Mouse (Mus musculus) liver, embryonic 12.5 days (tissue): ENCODE measurements around the gene Reln. TPM values are rescaled to one million over a fixed set of nuclear protein-coding genes. Genes with fewer than 3 reads are reported as not detected.

Experiments
- ATAC-seq: fragments of 200-750 bp; cut with Nextera tagmentation; 2 replicates; pipeline ENCODE4 v1.8.0; 2017; ENCODE audit warnings: moderate number of reproducible peaks, mild to moderate bottlenecking, moderate library complexity
- H3K27ac ChIP-seq: fragments of 300-500 bp; sonication (generic); 2 replicates; pipeline ENCODE4 v1.5.1; 2016; ENCODE audit warnings: mild to moderate bottlenecking
- H3K27me3 ChIP-seq: fragments of 300-500 bp; sonication (generic); replicated peaks from 2 replicates; pipeline ENCODE4 v1.6.1; 2016; ENCODE audit warnings: mild to moderate bottlenecking, moderate library complexity
- H3K36me3 ChIP-seq: fragments of 300-500 bp; sonication (generic); 2 replicates; pipeline ENCODE4 v1.6.1; 2016; ENCODE audit warnings: mild to moderate bottlenecking, moderate library complexity
- H3K4me1 ChIP-seq: fragments of 300-500 bp; sonication (generic); 2 replicates; pipeline ENCODE4 v1.6.1; 2016
- H3K4me2 ChIP-seq: fragments of 300-500 bp; sonication (generic); 2 replicates; pipeline ENCODE4 v1.6.1; 2016; ENCODE audit warnings: mild to moderate bottlenecking, moderate library complexity
- H3K4me3 ChIP-seq: fragments of 300-500 bp; sonication (generic); 2 replicates; pipeline ENCODE4 v1.5.1; 2016; ENCODE audit warnings: mild to moderate bottlenecking, moderate library complexity
- H3K9ac ChIP-seq: fragments of 300-500 bp; sonication (generic); 2 replicates; pipeline ENCODE4 v1.6.1; 2016; ENCODE audit warnings: mild to moderate bottlenecking, moderate library complexity
- H3K9me3 ChIP-seq: fragments of 300-500 bp; sonication (generic); replicated peaks from 2 replicates; pipeline ENCODE4 v1.6.1; 2016; ENCODE audit warnings: mild to moderate bottlenecking, moderate library complexity
- WGBS: fragments of 180-500 bp; shearing (Covaris S2); methylation state at CpG from one replicate; pipeline ENCODE4 v1.1.7; 2016; ENCODE audit not compliant: insufficient replicate concordance; 5-methylcytosine and 5-hydroxymethylcytosine counted together
- polyA plus RNA-seq: library from polyadenylated mRNA; unstranded; fragments of >200 nt; fragmentation: Nextera tagmentation; extraction: Ambion mirVana; gene quantifications from 2 replicates; pipeline ENCODE4 v1.2.1, GENCODE M21; 2016

Gene Reln
- polyA plus RNA-seq, 1 experiment from 2014 or later, result 36.7 TPM

DNA sequence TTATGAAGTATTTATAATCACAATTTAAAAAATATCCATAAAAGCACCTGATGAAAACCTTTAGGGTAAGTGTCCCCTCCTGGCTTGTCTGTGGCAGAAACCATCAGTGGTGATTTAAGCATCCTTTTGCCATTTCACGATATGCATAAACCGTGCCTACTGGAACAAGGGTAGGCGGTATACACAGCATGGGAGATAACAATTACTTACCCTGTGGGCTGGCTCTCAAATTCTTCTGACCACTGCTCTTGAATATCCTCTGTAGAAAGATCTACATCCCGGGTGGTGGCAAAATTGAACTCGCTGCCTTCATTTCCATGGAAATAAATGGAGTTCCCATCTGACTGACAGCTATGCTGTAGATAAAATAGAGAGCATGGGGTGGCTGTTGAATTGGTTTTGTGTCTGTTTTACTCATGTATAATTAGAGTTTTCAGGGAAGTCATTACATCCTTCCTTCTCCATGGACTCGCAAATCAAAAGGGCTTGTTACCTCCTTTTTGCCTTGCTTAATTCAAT lies 264.0 kb downstream of the Reln start:
- Histone ChIP-seq H3K4me2 (no peak overlapping the region), H3K9ac (no peak overlapping the region), H3K4me1 (no peaks in the 10 kb centered on the region), H3K27ac (no peak overlapping the region), H3K4me3 (no peak overlapping the region), H3K27me3 (no peaks in the 10 kb centered on the region), H3K9me3 (no peaks in the 10 kb centered on the region), H3K36me3 (no peaks in the 10 kb centered on the region; the same call in 1 of the 2 replicates)
- ATAC-seq, result no peak
- 82% methylated on average over 6 of the region's 6 CpGs for WGBS

DNA sequence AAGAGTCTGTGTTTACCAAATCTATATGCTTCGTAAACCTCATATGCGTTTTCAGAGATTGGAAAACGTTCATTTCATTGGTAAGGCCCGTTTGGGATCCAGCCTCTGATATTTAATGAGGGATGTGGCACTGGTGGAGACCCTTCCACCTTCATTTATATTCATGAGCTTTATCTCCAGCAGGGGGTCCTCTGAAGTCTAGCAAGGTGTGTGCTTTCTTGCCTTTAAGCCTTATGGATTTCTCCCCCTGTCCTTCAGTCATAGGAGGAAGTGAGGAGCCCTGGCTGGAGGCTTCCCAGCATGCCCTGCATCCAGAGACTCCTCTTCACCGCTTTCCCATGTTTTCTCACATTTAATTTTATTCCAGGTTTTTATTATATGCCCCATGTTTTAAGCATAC lies 269.5 kb downstream of the Reln start:
- ATAC-seq, result no peak
- Histone ChIP-seq H3K4me2 (no peak overlapping the region), H3K36me3 (peaks cover 17% of the 10 kb centered on the region), H3K4me3 (no peak overlapping the region), H3K27me3 (no peaks in the 10 kb centered on the region), H3K9ac (no peak overlapping the region), H3K9me3 (no peaks in the 10 kb centered on the region), H3K4me1 (no peaks in the 10 kb centered on the region), H3K27ac (no peak overlapping the region)
- 58% methylated on average over 5 of the region's 5 CpGs for WGBS

DNA sequence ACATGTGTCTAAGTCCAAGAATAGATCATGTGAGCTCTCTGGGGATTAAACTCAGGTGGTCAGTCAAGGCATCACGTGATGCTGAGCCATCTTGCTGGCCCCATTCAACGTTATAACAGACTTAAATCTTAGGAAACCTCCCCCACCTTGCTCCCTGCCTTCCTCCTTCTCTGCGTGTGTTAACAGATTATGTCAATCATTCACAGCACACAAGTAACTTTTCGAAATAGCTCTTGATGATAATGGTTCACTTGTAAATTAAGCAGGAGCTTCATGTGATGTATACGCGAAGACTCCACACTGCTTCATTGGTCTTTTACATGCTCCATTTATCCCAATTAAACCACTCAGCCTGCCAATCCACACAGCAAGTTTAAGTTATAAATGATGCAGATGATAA lies 271.9 kb downstream of the Reln start:
- no peak overlapping the region for H3K27ac ChIP-seq
- no peak overlapping the region for H3K9ac ChIP-seq
- no peaks in the 10 kb centered on the region for H3K4me1 ChIP-seq
- no peaks in the 10 kb centered on the region for H3K9me3 ChIP-seq
- no peak overlapping the region for H3K4me3 ChIP-seq
- 55% methylated on average over 6 of the region's 6 CpGs for WGBS
- no peak for ATAC-seq
- H3K36me3 ChIP-seq, result peaks cover 17% of the 10 kb centered on the region
- H3K4me2 ChIP-seq, result no peak overlapping the region
- no peaks in the 10 kb centered on the region for H3K27me3 ChIP-seq

DNA sequence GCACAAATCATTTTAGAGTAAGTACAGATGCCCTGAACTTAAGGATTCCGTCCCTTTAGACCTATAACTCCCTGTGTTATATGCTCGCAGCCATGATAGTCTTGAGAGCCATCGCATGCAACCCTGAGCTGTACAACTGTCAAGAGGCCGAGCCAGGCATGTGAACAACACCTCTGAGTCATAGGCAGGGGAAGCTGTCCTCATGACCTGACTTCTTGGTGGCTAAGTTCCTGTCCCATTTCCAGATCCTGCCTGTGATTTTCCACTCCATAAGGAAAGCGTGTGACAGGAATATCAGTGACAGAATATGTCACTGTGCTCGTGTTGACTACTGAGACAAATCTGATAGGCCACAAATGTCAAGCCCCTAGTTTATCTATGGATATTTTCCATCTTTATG lies 285.3 kb downstream of the Reln start:
- no peaks in the 10 kb centered on the region for H3K9me3 ChIP-seq

DNA sequence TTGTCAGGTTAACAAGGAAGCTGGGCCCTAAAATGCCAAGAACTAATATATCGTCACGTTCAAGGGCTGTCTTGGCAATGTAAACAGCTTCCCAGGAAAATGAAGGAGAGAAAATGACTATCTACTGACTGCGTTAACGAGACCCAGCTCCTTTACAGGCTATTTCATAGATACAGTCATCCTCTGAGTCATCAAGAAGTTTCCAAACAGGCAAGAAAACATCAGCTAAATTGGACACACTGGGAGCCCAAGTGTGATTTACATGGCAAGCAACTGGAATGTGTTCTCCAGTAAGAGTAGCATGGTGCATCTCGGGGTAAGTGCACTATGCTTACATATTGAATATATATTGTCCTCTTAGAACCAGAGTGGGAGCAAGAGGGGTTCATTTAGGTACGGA lies 302.7 kb downstream of the Reln start:
- Histone ChIP-seq H3K4me2 (no peak overlapping the region), H3K9ac (no peak overlapping the region), H3K4me1 (no peaks in the 10 kb centered on the region), H3K36me3 (0 out of 2 replicates have a peak, but pooled peaks cover 2% of the 10 kb centered on the region), H3K27me3 (no peaks in the 10 kb centered on the region), H3K27ac (no peak overlapping the region), H3K4me3 (no peak overlapping the region), H3K9me3 (no peaks in the 10 kb centered on the region)
- ATAC-seq, result no peak
- 78% methylated on average over 6 of the region's 6 CpGs for WGBS

More for the DNA sequence above, 285.3 kb downstream of the Reln start:
- 67% methylated on average over 6 of the region's 6 CpGs for WGBS
- no peaks in the 10 kb centered on the region for H3K27me3 ChIP-seq
- no peak overlapping the region for H3K4me3 ChIP-seq
- 0 out of 2 replicates have a peak, but pooled peaks cover 6% of the 10 kb centered on the region for H3K36me3 ChIP-seq
- H3K4me2 ChIP-seq, result no peak overlapping the region
- H3K27ac ChIP-seq, result no peak overlapping the region
- H3K9ac ChIP-seq, result no peak overlapping the region
- ATAC-seq, result no peak
- no peaks in the 10 kb centered on the region for H3K4me1 ChIP-seq

DNA sequence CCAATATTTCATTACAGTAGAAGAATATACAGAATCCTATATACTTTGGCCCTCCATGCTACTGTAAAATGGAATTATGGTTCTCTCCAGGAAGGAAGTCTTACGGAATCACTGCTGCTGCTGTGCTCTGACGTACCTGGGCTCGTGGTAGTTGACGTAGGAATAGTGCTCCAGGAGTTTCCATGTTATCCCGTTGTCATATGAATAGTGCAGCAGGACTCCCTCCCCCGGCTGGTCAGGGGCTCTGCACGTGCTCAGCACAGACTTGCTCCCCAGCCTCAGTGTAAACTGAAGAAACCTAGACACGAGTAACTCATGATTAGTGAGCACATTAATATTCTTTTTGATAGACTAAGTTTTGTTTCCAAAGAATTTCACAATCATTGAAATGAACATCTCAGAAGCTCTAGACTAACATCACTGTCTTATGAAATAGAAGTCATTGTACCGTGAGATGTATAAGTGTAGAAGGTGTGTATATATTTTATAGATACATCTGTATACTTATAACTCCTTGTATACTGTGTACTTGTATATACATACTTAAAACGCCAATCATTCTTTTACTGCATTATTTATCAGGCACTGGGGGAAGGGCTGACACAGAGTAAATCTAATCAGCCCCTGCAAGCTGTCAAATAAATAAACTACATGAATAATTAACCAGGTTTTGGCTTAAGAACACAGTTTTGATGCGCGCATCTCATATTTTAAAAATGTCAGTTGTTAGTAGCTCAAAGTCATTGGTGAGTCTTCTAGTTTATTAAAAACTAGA lies 304.9 kb downstream of the Reln start:
- no peak for ATAC-seq
- WGBS, result 72% methylated on average over 12 of the region's 12 CpGs
- H3K36me3 ChIP-seq, result 0 out of 2 replicates have a peak, but pooled peaks cover 7% of the 10 kb centered on the region
- no peaks in the 10 kb centered on the region for H3K4me1 ChIP-seq
- no peak overlapping the region for H3K4me3 ChIP-seq
- H3K27ac ChIP-seq, result no peak overlapping the region
- no peak overlapping the region for H3K4me2 ChIP-seq
- H3K27me3 ChIP-seq, result no peaks in the 10 kb centered on the region
- H3K9me3 ChIP-seq, result no peaks in the 10 kb centered on the region
- H3K9ac ChIP-seq, result no peak overlapping the region

DNA sequence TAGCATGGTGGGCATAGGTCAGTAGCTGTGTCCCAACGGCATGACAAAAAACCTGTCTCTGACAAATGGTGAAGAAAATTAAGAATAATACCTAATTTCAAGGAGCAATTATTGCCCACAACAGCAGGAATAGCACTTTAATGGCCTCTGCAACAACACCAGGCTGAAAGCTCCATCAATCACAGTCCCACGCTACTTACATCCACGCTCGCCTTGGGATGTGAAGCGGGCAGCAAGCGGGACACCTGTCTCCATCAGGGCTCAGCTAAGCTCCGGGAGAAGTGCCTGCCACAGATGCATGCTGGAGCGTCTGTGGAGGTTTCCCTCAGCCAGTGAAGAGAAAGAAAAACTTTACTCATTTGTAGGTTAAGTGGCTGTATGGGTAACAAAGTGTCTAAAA lies 309.3 kb downstream of the Reln start:
- Histone ChIP-seq H3K4me2 (no peak overlapping the region), H3K4me1 (no peaks in the 10 kb centered on the region), H3K27ac (no peak overlapping the region), H3K27me3 (no peaks in the 10 kb centered on the region), H3K4me3 (no peak overlapping the region), H3K36me3 (0 out of 2 replicates have a peak, but pooled peaks cover 7% of the 10 kb centered on the region), H3K9me3 (no peaks in the 10 kb centered on the region), H3K9ac (no peak overlapping the region)
- ATAC-seq, result no peak
- 82% methylated on average over 8 of the region's 8 CpGs for WGBS

DNA sequence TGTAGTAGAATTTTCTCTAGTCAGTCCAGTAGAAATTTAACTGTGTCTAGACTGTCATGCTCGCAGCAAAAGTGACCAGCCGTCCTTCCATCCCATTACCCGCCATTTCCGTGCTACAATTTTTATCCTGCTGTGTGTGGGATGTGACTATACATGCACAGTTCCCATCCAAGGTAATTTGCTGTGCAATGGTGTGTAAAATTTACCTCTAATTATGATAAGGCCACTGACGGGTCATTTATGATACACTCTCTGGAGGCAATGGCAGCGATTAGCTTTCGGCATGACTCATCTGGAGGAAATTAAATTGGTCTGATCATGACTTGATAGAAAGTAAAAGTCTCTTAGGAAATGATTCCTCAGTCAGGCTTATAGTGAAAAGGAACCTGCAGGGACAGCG lies 311.5 kb downstream of the Reln start:
- Histone ChIP-seq H3K36me3 (0 out of 2 replicates have a peak, but pooled peaks cover 5% of the 10 kb centered on the region), H3K4me1 (no peaks in the 10 kb centered on the region), H3K9ac (no peak overlapping the region), H3K4me2 (no peak overlapping the region), H3K4me3 (no peak overlapping the region), H3K9me3 (no peaks in the 10 kb centered on the region), H3K27me3 (no peaks in the 10 kb centered on the region), H3K27ac (no peak overlapping the region)
- 81% methylated on average over 8 of the region's 8 CpGs for WGBS
- ATAC-seq, result no peak

DNA sequence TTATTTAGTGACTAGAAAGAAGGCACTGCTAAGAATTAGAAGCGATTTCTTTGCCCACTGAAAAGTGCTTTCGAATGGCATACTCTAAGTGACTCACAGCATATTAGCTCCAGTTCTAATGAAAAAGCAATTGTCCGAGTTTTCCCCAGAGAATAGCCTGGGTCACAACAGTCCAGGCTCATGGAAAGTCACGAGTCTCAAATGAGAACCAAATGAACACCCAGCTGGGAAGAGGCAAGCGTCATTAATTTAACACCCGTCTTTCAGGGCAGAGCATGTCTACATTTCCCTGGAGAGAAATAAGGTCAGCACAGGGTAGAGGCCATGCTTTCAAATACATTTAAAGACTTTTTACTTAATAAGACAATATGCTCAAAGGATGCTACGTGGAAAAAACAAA lies 312.8 kb downstream of the Reln start:
- Histone ChIP-seq H3K9ac (no peak overlapping the region), H3K4me2 (no peak overlapping the region), H3K36me3 (0 out of 2 replicates have a peak, but pooled peaks cover 5% of the 10 kb centered on the region), H3K27me3 (no peaks in the 10 kb centered on the region), H3K9me3 (no peaks in the 10 kb centered on the region), H3K4me3 (no peak overlapping the region), H3K4me1 (no peaks in the 10 kb centered on the region), H3K27ac (no peak overlapping the region)
- no peak for ATAC-seq
- WGBS, result 62% methylated on average over 7 of the region's 7 CpGs

DNA sequence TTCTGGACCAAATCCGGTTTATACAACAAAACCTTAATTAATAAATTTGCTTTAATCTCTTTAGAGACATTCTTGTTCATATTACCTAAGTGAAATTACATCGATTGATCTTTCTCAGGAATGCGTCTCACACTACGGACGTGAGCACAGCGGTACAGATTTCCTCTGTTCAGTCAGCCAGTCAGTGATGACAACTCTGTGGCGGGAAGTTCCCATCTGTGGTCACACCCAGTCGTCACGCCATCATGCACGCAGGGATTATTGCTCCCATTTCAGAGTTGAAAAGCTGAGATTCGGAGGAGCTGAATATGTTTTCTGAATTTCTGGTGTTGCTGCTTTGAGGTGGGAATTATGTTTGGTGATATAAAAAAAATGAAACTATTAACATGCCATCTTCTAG lies 316.1 kb downstream of the Reln start:
- 69% methylated on average over 11 of the region's 11 CpGs for WGBS
- Histone ChIP-seq H3K27me3 (no peaks in the 10 kb centered on the region), H3K4me1 (no peaks in the 10 kb centered on the region), H3K27ac (no peak overlapping the region), H3K9ac (no peak overlapping the region), H3K36me3 (peaks cover 5% of the 10 kb centered on the region; the same call in 1 of the 2 replicates), H3K4me2 (no peak overlapping the region), H3K4me3 (no peak overlapping the region), H3K9me3 (no peaks in the 10 kb centered on the region)
- no peak for ATAC-seq

DNA sequence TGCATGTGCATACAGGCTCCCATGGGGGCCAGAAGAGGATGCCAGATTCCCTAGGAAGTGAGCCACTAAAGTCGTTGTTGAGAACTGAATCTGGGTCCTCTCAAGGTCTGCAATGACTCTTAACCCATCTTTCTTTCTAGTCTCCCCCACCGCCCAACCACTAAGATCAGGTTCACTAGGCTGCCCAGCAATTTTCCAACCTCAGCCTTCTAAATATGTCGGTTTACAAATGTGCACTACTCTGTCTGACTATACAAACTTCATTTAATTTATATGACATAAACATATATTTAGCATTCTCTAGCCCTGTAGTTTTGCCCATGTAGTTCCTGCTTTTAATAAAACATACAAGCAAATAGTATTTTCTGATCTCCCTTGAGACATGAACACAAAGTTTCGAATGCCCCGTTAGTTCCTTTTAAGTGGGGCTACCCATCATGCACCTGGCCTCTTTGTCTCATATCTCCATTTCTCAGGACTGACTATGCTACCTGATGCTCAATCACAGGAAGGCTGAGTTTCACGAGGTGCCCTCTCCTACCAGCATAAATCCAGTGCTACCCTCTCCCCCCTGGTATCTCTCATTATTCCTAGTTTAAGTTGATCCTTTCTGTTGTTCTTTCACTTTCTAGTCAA lies 317.1 kb downstream of the Reln start:
- 73% methylated on average over 6 of the region's 6 CpGs for WGBS
- Histone ChIP-seq H3K4me1 (no peaks in the 10 kb centered on the region), H3K27ac (no peak overlapping the region)

DNA sequence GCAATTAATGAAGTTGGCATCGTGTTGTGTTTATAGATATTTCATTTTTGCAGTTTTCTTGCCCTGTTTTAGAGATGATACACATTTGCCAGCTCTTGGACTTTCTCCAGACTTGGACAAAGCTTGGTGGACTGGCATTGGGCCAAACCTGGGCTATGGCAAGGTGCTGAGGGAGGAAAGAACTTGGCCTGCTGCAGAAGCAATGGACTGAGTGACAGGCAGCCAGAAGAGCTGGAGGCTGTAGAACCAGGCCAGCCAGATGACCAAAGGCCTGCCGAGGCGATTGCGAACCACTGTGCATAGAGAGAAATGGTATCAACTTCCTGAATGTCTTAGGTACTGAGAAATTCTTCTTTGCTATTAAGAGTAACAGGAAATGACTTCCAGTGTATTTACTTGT lies 318.8 kb downstream of the Reln start:
- Histone ChIP-seq H3K4me2 (no peak overlapping the region), H3K9me3 (no peaks in the 10 kb centered on the region), H3K9ac (no peak overlapping the region), H3K4me3 (no peak overlapping the region), H3K36me3 (peaks cover 5% of the 10 kb centered on the region; the same call in 1 of the 2 replicates), H3K27ac (no peak overlapping the region), H3K27me3 (no peaks in the 10 kb centered on the region), H3K4me1 (no peaks in the 10 kb centered on the region)
- 74% methylated on average over 4 of the region's 4 CpGs for WGBS
- no peak for ATAC-seq

More for the DNA sequence above, 317.1 kb downstream of the Reln start:
- Histone ChIP-seq H3K4me2 (no peak overlapping the region), H3K4me3 (no peak overlapping the region), H3K36me3 (peaks cover 5% of the 10 kb centered on the region; the same call in 1 of the 2 replicates), H3K9ac (no peak overlapping the region), H3K27me3 (no peaks in the 10 kb centered on the region), H3K9me3 (no peaks in the 10 kb centered on the region)
- ATAC-seq, result no peak
